Mouse (Mus musculus) layer of hippocampus, adult 11-12 months (tissue): ENCODE measurements at regions not wholly inside any gene's neighbourhood (a gene's known extent, or its start where the extent isn't known, plus 50 kb on each side); places are given as distances from the start of the nearest gene placed in this dataset.
"Not testable (repeated sequence)": the region's sequence is repeated elsewhere in the genome, so short reads cannot be mapped to it uniquely, and the experiment has no call there.

Source experiments
- DNase-seq: peaks from one replicate; pipeline ENCODE4 v3.0.0; 2022; ENCODE audit warnings: low spot score

DNA sequence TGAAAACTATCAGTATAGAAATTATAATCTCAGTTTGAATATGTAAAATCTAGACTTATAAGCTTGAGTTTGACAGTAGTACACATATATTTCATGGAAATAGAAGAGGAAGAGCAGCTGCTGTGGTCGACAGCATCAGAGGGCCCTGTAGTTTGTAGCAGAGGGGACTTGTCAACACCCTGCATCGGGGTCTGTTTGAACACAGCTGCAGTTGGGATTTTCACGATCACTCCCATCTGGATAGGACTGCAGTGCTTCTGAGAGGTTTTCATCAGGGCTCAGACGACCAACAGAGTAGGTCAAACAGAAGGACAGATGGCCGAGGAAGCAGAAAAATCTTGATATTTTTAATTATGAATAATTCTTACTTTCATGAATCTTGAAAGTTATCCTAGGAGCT lies 523.8 kb downstream of the Tpm3-rs7 start:
- no peak for DNase-seq

GRCm38 (mm10) chr14:113847836-113848235 lies 533.4 kb downstream of the Tpm3-rs7 start:
- not testable (repeated sequence) for DNase-seq

DNA sequence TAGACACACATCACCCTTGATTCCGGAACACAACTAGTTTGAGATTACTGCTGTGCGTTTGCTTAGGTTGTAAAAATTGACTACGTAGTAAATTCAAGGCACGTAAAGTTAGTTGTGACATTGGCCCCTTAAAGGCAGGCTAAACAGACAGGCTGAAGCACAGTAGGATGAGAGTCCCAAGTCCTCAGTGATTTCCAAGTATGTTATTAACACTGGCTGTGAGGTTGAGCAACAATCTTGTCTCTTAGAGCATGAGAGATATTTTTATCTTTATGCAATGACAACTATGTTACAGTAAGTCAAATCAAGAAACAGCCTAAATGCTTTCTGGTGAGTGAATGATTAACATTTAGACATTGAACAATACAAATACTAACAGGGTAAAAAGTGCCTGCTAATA lies 538.6 kb downstream of the Tpm3-rs7 start:
- no peak for DNase-seq

DNA sequence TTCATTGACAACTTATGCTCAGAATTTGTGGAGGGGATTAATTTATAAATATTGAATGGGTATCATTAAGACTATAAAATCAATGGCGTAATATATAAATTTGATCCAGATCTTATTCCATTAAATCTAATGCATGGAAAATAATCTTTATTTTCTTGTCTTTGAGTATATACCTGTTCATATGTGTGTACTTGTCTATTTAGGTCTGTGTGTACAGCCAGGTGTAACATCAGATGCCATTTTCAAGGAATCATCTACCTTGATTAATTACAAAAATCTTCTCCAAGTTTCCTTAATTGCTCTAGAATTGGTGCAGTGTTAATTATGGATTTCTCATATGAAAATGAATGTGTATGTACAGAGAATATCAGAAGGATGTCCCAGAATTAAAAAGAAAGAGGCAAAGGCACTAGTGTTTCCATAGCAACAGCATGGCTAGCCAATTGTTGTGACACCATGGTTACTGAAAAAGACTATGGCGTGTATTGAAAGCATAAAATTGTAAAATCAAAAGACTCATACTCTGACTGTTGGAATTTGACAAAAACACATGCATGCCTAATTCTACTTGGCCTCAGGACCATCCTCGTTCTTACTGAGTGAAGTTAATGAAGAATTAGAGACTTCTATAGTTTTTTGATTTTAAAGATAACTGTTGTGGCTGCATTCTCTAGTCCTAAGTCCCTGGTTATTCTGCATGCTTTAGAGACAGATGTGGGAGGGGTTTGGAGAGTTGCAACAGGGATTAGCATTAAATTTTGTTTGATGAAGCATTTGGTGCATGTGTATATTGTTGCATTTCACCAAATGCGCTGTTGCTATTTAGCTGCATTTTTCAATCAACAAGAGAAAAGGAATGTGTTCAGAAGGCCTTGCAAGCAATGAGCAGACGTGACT lies 553.0 kb downstream of the Tpm3-rs7 start:
- DNase-seq, result peak; percentile 7

DNA sequence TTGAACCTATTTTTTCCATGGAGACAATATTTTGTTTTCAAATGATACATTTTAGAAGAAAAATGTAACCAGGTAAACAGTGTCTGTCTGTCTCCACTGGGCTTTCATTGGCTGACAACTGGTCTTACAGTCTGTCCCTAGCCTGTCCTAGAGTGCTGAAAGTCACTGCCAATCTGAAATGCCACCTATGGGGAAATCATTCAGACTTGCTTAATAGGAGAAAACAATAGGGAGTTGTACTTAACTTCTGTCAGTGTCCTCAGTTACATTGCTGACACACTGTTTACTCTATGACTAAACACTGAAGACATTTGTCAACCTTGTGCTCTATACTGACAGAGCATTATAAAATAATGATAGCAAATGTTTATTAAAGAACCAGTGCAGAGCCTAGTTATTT lies 569.2 kb downstream of the Tpm3-rs7 start:
- DNase-seq, result no peak

DNA sequence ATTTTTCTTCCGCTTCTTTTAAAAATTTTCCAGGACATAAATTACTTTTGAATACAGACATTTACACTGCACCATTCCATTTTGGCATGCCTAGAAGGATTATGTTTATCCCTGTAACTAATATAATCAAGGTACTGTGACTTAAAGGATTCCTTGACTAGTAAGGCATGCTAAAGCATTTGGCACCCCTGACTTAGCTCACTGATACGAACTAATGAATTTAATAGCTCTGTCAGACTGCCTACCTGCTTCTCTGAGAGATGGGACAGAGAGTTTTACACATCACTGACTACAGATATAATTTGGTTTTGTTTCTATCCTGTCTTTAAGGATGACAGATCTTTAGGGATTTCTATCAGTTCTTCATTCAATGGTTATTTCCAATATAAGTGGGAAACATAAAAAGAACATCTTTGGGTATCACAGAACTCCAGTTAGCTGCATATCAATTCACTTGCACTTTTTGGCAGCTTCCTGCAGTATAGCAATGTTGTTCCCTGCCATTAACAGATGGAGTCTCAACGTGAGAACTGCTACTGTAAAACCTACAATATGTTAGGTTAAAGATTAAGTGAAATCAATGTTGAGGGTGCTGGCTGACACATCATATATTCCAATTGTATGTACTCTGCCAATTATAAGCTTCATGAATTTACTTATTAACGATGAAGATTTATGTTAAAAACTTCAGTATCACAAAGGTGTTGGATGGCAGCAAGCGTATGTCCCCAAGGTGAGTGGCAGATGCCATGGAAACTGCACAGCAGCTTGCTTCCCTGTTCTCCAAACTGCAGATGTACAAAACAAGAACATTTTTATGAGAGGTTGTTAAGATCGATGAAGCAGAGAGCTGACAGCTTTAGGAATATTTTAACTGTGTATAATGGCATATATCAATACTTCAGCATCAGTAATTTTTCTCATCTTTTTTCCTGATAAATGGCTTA lies 572.8 kb downstream of the Tpm3-rs7 start:
- no peak for DNase-seq

DNA sequence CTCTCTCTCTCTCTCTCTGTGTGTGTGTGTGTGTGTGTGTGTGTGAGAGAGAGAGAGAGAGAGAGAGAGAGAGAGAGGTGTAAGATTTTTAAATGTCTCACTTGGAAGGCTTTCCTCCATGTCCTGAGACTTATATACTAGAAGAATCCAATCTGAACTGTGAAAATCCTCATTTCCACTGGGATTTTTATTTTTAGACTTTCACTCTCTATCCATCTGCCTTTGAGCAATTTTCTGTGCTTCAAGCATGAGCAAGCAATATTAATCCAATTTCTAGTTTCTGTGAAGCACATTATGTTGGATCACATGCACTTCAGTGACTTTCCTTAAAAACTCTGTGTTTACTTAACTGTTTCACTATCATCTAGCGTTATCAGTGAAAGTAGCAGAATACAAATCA lies 616.4 kb downstream of the Tpm3-rs7 start:
- DNase-seq, result no peak

- no peak for DNase-seq
Measured at GRCm38 (mm10) chr14:113933841-113934240, 619.4 kb downstream of the Tpm3-rs7 start.
